Mouse (Mus musculus) cerebellum, postnatal 25 days (tissue): Measurements from ENCODE around the gene Pip5k1c.

Source experiments
- DNase-seq, 2 experiments: peaks; one replicate each; pipeline ENCODE4 v3.0.0; 2021; ENCODE audit warnings: mixed read lengths in 2 of 2

Gene Pip5k1c

GRCm38 (mm10) chr10:81292554-81293333, at the start of gene Pip5k1c:
Gene Pip5k1c (plus strand): TSS chr10:81292963.
- DNase-seq = peak; percentile 99

GRCm38 (mm10) chr10:81244146-81244545, 48.6 kb upstream of the Pip5k1c start:
- DNase-seq = no peak

GRCm38 (mm10) chr10:81244595-81244994, 48.2 kb upstream of the Pip5k1c start:
- DNase-seq = peak; percentile 92 to 94

GRCm38 (mm10) chr10:81245166-81245565, 47.6 kb upstream of the Pip5k1c start:
- DNase-seq = no peak

- no peak for DNase-seq
Measured at GRCm38 (mm10) chr10:81247804-81248203, 45.0 kb upstream of the Pip5k1c start.

- no peak for DNase-seq
Measured at GRCm38 (mm10) chr10:81249442-81249841, 43.3 kb upstream of the Pip5k1c start.

- peak; percentile 75 to 83 for DNase-seq
Measured at GRCm38 (mm10) chr10:81252424-81253419, 40.0 kb upstream of the Pip5k1c start, which contains the start of gene Matk. Gene Matk (plus strand): TSS chr10:81252935.

- no peak for DNase-seq
Measured at GRCm38 (mm10) chr10:81254886-81255285, 37.9 kb upstream of the Pip5k1c start.

GRCm38 (mm10) chr10:81257158-81258039, 35.4 kb upstream of the Pip5k1c start:
- peak; percentile 67 to 69 for DNase-seq

- peak in 1 of 2 experiments; percentile 46 for DNase-seq
Measured at GRCm38 (mm10) chr10:81259225-81259884, 33.4 kb upstream of the Pip5k1c start.

- no peak for DNase-seq
Measured at GRCm38 (mm10) chr10:81261025-81261424, 31.7 kb upstream of the Pip5k1c start.

- DNase-seq = peak in 1 of 2 experiments; percentile 43
Measured at GRCm38 (mm10) chr10:81265540-81265939, 27.2 kb upstream of the Pip5k1c start.

GRCm38 (mm10) chr10:81266211-81267105, 26.3 kb upstream of the Pip5k1c start, which contains the start of the genes Mrpl54 and Apba3:
Gene Mrpl54 (minus strand): TSS chr10:81266934.
Gene Apba3 (plus strand): TSS chr10:81266960.
- DNase-seq = peak; percentile 98 to 99

- DNase-seq = peak; percentile 84 to 88
Measured at GRCm38 (mm10) chr10:81268056-81268455, 24.7 kb upstream of the Pip5k1c start.

GRCm38 (mm10) chr10:81268643-81269412, 23.9 kb upstream of the Pip5k1c start:
- DNase-seq = peak in 1 of 2 experiments; percentile 39

GRCm38 (mm10) chr10:81272356-81272755, 20.4 kb upstream of the Pip5k1c start:
- peak in 1 of 2 experiments; percentile 43 for DNase-seq

- no peak for DNase-seq
Measured at GRCm38 (mm10) chr10:81273842-81274241, 18.9 kb upstream of the Pip5k1c start.

- peak; percentile 45 to 68 for DNase-seq
Measured at GRCm38 (mm10) chr10:81277676-81278075, 15.1 kb upstream of the Pip5k1c start.

- no peak for DNase-seq
Measured at GRCm38 (mm10) chr10:81279496-81279895, 13.3 kb upstream of the Pip5k1c start.

- DNase-seq = no peak
Measured at GRCm38 (mm10) chr10:81284189-81284588, 8.6 kb upstream of the Pip5k1c start.
